Mouse (Mus musculus): ENCODE results near the gene Col7a1. TPM values are rescaled to one million over a fixed set of nuclear protein-coding genes. Genes with fewer than 3 reads are reported as not detected.

The Col7a1 gene
- polyA plus RNA-seq, 1 experiment from 2014 or later = 7.7 TPM

GRCm38 (mm10) chr9:108949231-108949966 lies 4.0 kb upstream of the Col7a1 start:
- Histone ChIP-seq H3K4me2 (replicated peaks) (peak overlapping the region; percentile 37; the same call in 1 of the 2 replicates), H3K4me3 (no peak overlapping the region), H3K36me3 (peaks cover 68% of the 10 kb centered on the region), H3K9me3 (no peaks in the 10 kb centered on the region), H3K9ac (peak overlapping the region; percentile 45; the same call in 1 of the 2 replicates), H3K4me1 (peaks cover 40% of the 10 kb centered on the region), H3K27ac (peak overlapping the region; percentile 91), H3K27me3 (peaks cover 23% of the 10 kb centered on the region)
- WGBS = 29% methylated on average over 13 of the region's 13 CpGs
- ATAC-seq (ENCODE audit: low FRiP score, low read depth) = peak; percentile 76

GRCm38 (mm10) chr9:108949967-108950728 lies 3.2 kb upstream of the Col7a1 start:
- Histone ChIP-seq H3K4me3 (no peak overlapping the region), H3K4me2 (replicated peaks) (no peak overlapping the region), H3K4me1 (peaks cover 40% of the 10 kb centered on the region), H3K27ac (peak overlapping the region; percentile 91), H3K9me3 (no peaks in the 10 kb centered on the region), H3K9ac (no peak overlapping the region; the same call in 1 of the 2 replicates), H3K27me3 (peaks cover 23% of the 10 kb centered on the region), H3K36me3 (peaks cover 61% of the 10 kb centered on the region)
- no peak; the same call in 1 of the 2 replicates for ATAC-seq (ENCODE audit: low FRiP score, low read depth)
- 63% methylated on average over 9 of the region's 9 CpGs for WGBS

- Histone ChIP-seq H3K4me2 (replicated peaks) (no peak overlapping the region), H3K9ac (no peak overlapping the region), H3K27me3 (peaks cover 23% of the 10 kb centered on the region), H3K4me3 (no peak overlapping the region), H3K36me3 (peaks cover 10% of the 10 kb centered on the region), H3K4me1 (peaks cover 13% of the 10 kb centered on the region), H3K27ac (no peak overlapping the region), H3K9me3 (no peaks in the 10 kb centered on the region)
- WGBS = 85% methylated on average over 11 of the region's 11 CpGs
- no peak for ATAC-seq (ENCODE audit: low FRiP score, low read depth)
Observed at GRCm38 (mm10) chr9:108955241-108955640, 1.9 kb downstream of the Col7a1 start.

- Histone ChIP-seq H3K4me2 (replicated peaks) (no peak overlapping the region), H3K4me1 (peaks cover 11% of the 10 kb centered on the region; the same call in 1 of the 2 replicates), H3K9me3 (no peaks in the 10 kb centered on the region), H3K36me3 (peaks cover 5% of the 10 kb centered on the region; the same call in 1 of the 2 replicates), H3K4me3 (no peak overlapping the region), H3K27ac (no peak overlapping the region), H3K9ac (no peak overlapping the region), H3K27me3 (peaks cover 23% of the 10 kb centered on the region)
- no peak for ATAC-seq (ENCODE audit: low FRiP score, low read depth)
- WGBS = 89% methylated on average over 11 of the region's 11 CpGs
Observed at GRCm38 (mm10) chr9:108955846-108956245, 2.5 kb downstream of the Col7a1 start.

GRCm38 (mm10) chr9:108963577-108963976 lies 10.2 kb downstream of the Col7a1 start:
- no peak overlapping the region for H3K4me2 ChIP-seq (replicated peaks)
- no peak overlapping the region for H3K27ac ChIP-seq
- H3K27me3 ChIP-seq = no peaks in the 10 kb centered on the region
- no peaks in the 10 kb centered on the region for H3K9me3 ChIP-seq
- 64% methylated on average over 3 of the region's 3 CpGs for WGBS
- no peak overlapping the region for H3K4me3 ChIP-seq
- H3K36me3 ChIP-seq = no peaks in the 10 kb centered on the region
- no peak for ATAC-seq (ENCODE audit: low FRiP score, low read depth)
- H3K9ac ChIP-seq = no peak overlapping the region
- no peaks in the 10 kb centered on the region for H3K4me1 ChIP-seq

GRCm38 (mm10) chr9:108964338-108964737 lies 11.0 kb downstream of the Col7a1 start:
- no peaks in the 10 kb centered on the region for H3K4me1 ChIP-seq
- H3K27me3 ChIP-seq = no peaks in the 10 kb centered on the region
- no peak overlapping the region for H3K4me3 ChIP-seq
- no peaks in the 10 kb centered on the region for H3K9me3 ChIP-seq
- no peak for ATAC-seq (ENCODE audit: low FRiP score, low read depth)
- no peaks in the 10 kb centered on the region for H3K36me3 ChIP-seq
- H3K4me2 ChIP-seq (replicated peaks) = no peak overlapping the region
- H3K27ac ChIP-seq = no peak overlapping the region
- no peak overlapping the region for H3K9ac ChIP-seq
- 80% methylated on average over 6 of the region's 6 CpGs for WGBS

GRCm38 (mm10) chr9:108970623-108971022 lies 17.2 kb downstream of the Col7a1 start:
- no peaks in the 10 kb centered on the region for H3K27me3 ChIP-seq
- H3K9me3 ChIP-seq = no peaks in the 10 kb centered on the region
- no peak overlapping the region for H3K27ac ChIP-seq
- no peak overlapping the region for H3K4me2 ChIP-seq (replicated peaks)
- H3K9ac ChIP-seq = no peak overlapping the region
- H3K36me3 ChIP-seq = no peaks in the 10 kb centered on the region; the same call in 1 of the 2 replicates
- no peak for ATAC-seq (ENCODE audit: low FRiP score, low read depth)
- WGBS = 84% methylated on average over 8 of the region's 8 CpGs
- H3K4me1 ChIP-seq = no peaks in the 10 kb centered on the region
- no peak overlapping the region for H3K4me3 ChIP-seq

GRCm38 (mm10) chr9:108976483-108976882 lies 23.1 kb downstream of the Col7a1 start:
- Histone ChIP-seq H3K4me3 (no peak overlapping the region), H3K4me2 (replicated peaks) (no peak overlapping the region), H3K27me3 (no peaks in the 10 kb centered on the region), H3K9me3 (no peaks in the 10 kb centered on the region), H3K4me1 (no peaks in the 10 kb centered on the region), H3K27ac (no peak overlapping the region), H3K9ac (no peak overlapping the region), H3K36me3 (no peaks in the 10 kb centered on the region; the same call in 1 of the 2 replicates)
- WGBS = 74% methylated on average over 9 of the region's 9 CpGs
- ATAC-seq (ENCODE audit: low FRiP score, low read depth) = no peak

- Histone ChIP-seq H3K9ac (no peak overlapping the region), H3K36me3 (no peaks in the 10 kb centered on the region), H3K27me3 (no peaks in the 10 kb centered on the region), H3K4me3 (no peak overlapping the region), H3K4me1 (no peaks in the 10 kb centered on the region), H3K9me3 (no peaks in the 10 kb centered on the region), H3K27ac (no peak overlapping the region), H3K4me2 (replicated peaks) (no peak overlapping the region)
- ATAC-seq (ENCODE audit: low FRiP score, low read depth) = no peak
- WGBS = 77% methylated on average over 7 of the region's 7 CpGs
Observed at GRCm38 (mm10) chr9:108977966-108978365, 24.6 kb downstream of the Col7a1 start.

DNA sequence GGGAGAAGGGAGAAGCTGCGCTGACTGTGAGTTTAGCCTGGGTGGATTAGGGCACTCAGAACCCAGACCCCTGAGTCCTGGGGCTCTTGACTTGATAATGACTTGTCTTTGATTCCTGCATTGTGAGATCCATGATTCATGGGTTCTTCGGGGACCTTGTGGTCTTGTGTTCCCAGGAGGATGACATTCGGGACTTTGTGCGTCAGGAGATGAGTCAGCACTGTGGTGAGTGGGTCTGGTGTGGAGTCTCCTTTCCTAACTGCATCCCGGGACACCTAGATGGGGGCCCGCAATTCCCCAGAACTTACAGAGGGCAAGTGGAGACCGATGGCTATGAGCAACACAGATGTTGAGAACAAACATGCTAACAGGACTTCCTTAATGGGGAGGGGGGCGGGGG lies 29.1 kb downstream of the Col7a1 start:
- Histone ChIP-seq H3K4me3 (no peak overlapping the region), H3K27ac (no peak overlapping the region), H3K4me2 (replicated peaks) (no peak overlapping the region), H3K36me3 (no peaks in the 10 kb centered on the region), H3K9ac (no peak overlapping the region), H3K4me1 (peaks cover 2% of the 10 kb centered on the region), H3K27me3 (no peaks in the 10 kb centered on the region), H3K9me3 (no peaks in the 10 kb centered on the region)
- WGBS = 79% methylated on average over 8 of the region's 8 CpGs
- ATAC-seq (ENCODE audit: low FRiP score, low read depth) = no peak

DNA sequence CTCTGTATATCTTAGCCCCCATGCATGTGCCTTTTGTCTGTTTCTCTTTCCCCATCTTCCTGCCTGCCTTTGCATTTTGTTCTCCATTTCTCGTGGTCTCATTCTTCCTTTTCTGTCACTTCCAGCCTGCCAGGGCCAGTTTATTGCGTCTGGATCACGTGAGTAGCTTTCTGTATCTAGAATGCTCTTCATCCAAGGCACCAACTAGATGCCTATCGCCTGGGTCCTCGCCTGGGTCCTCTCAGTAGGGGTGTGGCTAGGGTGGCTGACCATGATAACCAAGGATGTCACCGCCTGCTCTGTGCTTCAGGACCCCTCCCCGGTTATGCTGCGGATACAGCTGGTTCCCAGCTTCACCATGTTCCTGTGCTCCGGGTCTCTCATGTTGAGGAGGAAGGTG lies 29.8 kb downstream of the Col7a1 start:
- H3K27ac ChIP-seq = no peak overlapping the region
- ATAC-seq (ENCODE audit: low FRiP score, low read depth) = no peak
- H3K9me3 ChIP-seq = no peaks in the 10 kb centered on the region
- H3K4me3 ChIP-seq = no peak overlapping the region
- WGBS = 80% methylated on average over 9 of the region's 9 CpGs
- H3K9ac ChIP-seq = no peak overlapping the region
- no peak overlapping the region for H3K4me2 ChIP-seq (replicated peaks)
- no peaks in the 10 kb centered on the region for H3K27me3 ChIP-seq
- peaks cover 9% of the 10 kb centered on the region for H3K4me1 ChIP-seq
- no peaks in the 10 kb centered on the region for H3K36me3 ChIP-seq

DNA sequence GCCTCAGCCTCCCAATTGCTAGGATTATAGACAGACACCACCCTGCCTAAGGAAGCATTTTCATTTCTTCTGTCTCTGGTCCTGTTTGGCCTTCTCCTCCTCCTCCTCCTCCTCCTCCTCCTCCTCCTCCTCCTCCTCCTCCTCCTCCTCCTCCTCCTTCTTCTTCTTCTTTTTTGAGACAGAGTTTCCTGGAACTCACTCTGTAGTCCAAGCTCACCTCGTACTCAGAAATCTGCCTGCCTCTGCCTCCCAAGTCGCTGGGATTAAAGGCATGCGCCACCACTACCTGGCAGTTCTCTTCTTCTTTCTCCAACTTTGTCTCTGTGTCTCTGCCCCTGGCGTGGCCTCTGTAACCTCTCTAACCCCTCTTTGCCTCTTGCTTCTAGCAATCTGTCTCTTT lies 32.3 kb downstream of the Col7a1 start, which contains the start of gene Ucn2:
Gene Ucn2, plus strand, starts transcription at position 301 of the 400 bp plus-strand sequence.
- WGBS = 78% methylated on average over 4 of the region's 4 CpGs
- no peaks in the 10 kb centered on the region for H3K27me3 ChIP-seq
- no peak within 1 kb of the TSS for H3K27ac ChIP-seq
- no peak within 1 kb of the TSS for H3K4me3 ChIP-seq
- no peaks in the 10 kb centered on the region for H3K36me3 ChIP-seq
- no peaks in the 10 kb centered on the region for H3K9me3 ChIP-seq
- peaks cover 27% of the 10 kb centered on the region for H3K4me1 ChIP-seq
- no peak within 1 kb of the TSS for H3K9ac ChIP-seq
- H3K4me2 ChIP-seq (replicated peaks) = no peak within 1 kb of the TSS
- ATAC-seq (ENCODE audit: low FRiP score, low read depth) = no peak

Data from limb, embryonic 13.5 days (tissue).